Mouse (Mus musculus) brain, adult 10 weeks (tissue): ENCODE measurements around the gene AU021092. TPM values are rescaled to one million over a fixed set of nuclear protein-coding genes. Genes with fewer than 3 reads are reported as not detected.

Experiments used
- polyA plus RNA-seq: library from polyadenylated mRNA; stranded (reverse); fragments of 350-450 nt; fragmentation: Illumina TruSeq; extraction: RNeasy Lipid Tissue Mini Kit (QIAGEN cat#74804); gene quantifications from one replicate; pipeline ENCODE4 v1.2.3, GENCODE M21; 2015; ENCODE audit warnings: low read depth, low replicate concordance

The AU021092 gene
- polyA plus RNA-seq, result 6.1 TPM

DNA sequence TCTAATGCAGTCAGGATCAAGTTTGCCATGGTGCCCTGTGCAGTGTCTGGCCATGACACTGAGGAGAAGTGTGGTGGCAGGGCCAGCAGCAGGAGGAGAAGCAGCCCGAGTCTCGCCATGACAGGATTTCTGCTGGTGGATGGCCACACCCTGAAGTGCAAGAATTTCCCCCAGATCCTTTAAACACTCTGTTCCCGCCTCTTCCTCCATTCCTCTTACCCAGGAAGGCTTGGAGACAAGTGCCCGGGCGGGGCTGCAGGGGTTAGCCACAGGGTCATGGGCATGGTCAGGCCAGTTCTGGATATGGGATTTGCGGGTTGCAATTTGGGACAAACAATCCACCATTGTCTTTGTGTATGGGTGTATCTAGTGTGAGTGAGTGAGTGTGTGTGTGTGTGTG lies at the start of gene AU021092:
Gene AU021092, minus strand, starts transcription at position 160 of the 400 bp plus-strand sequence.

DNA sequence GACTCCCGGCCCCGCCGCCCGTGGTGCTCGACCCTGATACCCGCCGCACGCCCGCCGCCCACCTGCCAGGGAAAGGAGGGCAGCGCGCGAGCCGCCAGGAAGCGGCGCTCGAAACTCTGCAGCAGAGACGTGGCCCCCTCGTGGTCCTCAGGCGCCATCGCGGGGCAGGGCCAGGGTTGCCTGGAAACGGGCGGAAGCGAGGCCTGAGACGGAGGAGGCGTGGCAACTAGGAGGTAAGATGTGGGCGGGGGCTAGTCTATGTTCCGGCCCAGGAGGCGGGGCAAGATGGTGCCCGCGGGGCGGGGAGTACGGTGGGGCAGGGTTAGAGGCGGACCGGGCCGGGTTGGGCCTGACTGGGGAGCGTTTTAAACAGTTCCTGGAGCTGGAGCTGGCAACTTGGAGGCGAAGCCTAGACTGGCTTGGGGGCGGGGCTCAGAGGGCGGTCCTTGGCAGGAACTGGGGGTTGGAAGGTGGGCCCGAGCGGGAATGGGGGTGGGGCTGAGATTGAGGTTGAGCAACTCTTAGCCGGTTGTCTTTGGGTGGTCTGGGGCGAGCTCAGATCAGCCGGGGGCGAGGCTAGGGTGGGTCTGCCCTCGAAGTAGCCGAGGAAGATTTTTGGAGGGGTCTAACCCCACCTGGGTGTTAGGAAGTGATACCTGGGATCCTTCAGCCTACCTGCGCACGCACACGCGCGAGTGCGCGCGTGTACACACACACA lies 33.8 kb upstream of the AU021092 start, which contains the start of gene Eef2kmt:
Gene Eef2kmt, minus strand, starts transcription at position 205 of the 718 bp plus-strand sequence.

DNA sequence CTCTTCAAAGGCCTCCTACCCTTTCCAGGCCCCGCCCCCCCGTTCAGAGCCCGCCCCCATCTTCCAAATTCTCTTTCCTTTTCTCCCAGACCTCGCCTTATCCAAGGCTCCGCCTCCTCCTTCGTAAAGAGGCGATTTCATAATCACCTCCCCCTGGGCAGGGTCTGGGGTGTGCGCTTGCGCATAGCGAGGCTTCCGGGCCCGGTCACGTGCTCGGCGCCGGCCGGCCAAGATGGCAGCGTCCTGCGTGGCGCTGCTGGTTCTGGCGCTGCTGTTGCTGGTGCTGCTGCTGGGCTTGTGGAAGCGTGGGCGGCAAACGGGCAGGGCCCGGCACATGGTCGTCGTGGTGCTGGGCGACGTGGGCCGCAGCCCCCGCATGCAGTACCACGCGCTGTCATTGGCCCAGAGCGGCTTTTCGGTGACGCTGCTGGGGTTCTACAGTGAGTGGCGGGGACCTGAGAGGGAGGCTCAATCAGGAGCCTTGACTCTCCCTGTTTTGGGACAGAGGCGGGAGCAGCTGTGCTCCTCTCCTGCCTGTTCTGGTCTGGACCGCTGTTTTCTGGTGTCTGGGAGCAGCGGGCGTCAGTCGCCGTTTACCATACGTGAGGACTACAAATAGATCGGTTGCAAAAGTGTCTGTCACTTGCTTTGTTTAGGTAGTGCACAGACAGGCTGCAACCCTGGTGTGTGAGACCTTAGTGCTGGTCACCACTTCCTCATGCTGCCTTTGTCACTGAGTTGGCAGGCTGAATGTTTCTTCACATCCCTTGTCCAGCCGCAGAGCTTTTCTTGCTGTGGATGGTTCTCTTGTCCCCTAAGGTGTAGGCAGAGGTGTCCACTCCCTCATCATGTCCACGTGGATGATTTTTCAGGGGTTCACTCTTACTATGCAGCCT lies 11.6 kb upstream of the AU021092 start, which contains the start of gene Alg1:
Gene Alg1, plus strand, starts transcription at position 204 of the 896 bp plus-strand sequence.

DNA sequence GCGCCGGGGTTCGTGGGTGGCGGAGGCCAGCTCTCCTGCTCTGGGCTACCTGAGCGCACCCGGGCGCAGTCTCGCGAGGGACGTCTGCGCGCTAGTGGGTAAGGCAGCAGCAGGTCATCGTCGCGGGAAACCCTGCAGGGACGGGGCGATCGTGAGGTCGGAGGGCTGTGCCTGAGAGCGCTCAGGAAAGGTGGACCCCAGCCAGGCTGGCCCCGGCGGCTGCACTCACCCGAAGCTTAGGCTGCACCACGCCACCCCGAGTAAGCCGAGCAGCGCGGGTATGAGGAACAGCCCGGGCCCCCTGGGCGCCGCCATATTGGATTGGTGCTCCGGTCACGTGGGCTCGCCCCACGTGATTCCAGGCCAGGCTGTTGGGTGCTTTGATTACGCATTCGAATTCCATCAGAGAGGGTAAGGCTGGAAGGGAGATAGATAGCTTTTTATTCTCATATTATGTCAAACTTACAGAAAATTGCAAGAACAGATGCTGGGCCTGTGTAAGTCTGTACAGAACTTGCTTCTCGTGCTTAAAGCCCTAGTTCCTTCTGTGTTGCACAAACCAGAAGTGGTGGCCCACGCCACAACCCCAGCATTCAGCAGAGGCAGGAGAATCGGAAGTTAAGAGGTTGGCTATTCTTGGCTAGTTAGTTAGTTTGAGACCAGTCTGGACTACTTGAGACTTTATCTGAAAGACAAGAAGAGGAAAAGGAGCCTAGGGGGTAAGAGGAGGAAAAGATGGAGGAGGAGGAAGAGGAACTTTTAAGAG lies 18.2 kb downstream of the AU021092 start, which contains the start of gene Nagpa:
Gene Nagpa, minus strand, starts transcription at position 345 of the 766 bp plus-strand sequence.

Other genes with a start within 250 kb of the AU021092 start
- not detected for gene Sept12, start 224.4 kb downstream of the AU021092 start, polyA plus RNA-seq
- not detected for gene Smim22, start 215.0 kb downstream of the AU021092 start, polyA plus RNA-seq
- 230 TPM for gene Rogdi, start 208.7 kb downstream of the AU021092 start, polyA plus RNA-seq
- 168 TPM for gene Glyr1, start 172.4 kb downstream of the AU021092 start, polyA plus RNA-seq
- gene Ubn1, start 172.2 kb downstream of the AU021092 start, polyA plus RNA-seq, result 24.7 TPM
- 0.31 TPM for gene Ppl, start 89.9 kb downstream of the AU021092 start, polyA plus RNA-seq
- 11.1 TPM for gene Sec14l5, start 75.2 kb downstream of the AU021092 start, polyA plus RNA-seq
- gene Nagpa, start 18.3 kb downstream of the AU021092 start, polyA plus RNA-seq, result 9.0 TPM
- 34.9 TPM for gene Alg1, start 11.3 kb upstream of the AU021092 start, polyA plus RNA-seq
- 7.3 TPM for gene Eef2kmt, start 33.7 kb upstream of the AU021092 start, polyA plus RNA-seq